Mouse (Mus musculus): ENCODE data around the gene Gm4922.

DNA sequence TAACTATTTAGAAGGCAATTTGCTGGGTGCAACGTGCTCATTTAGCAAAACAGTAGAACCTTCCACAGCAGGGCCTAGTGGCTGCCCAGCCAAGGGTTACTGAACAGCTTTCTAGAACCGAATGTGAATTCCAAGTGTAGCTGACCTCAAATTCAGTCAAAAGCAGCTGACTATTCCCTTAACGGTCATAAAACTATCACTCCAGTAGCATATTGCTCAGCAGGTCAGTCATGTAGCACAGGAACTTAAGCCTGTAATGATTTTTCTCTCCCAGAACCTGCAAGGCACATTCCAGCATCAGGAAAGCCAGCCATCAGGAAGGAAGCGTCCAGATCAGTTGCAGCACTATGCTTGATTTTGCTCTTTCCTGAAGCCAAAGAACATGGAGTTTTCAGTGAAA lies 43.8 kb upstream of the Gm4922 start:
- TF ChIP-seq CTCF (IDR thresholded peaks at IDR 0.05; ENCODE audit: extremely low read depth, insufficient read depth, insufficient read length, insufficient replicate concordance): no peak
- TF ChIP-seq POLR2A (IDR thresholded peaks at IDR 0.05; ENCODE audit: low read depth, low read length): no peak
